Mouse (Mus musculus): ENCODE data around the gene Adamts18. TPM values are rescaled to one million over a fixed set of nuclear protein-coding genes. Genes with fewer than 3 reads are reported as not detected.
A peak's percentile ranks its signal among the peaks of the same experiment; 100 is the strongest.

Gene Adamts18
- polyA plus RNA-seq, 1 experiment from 2014 or later: 2.1 TPM

DNA sequence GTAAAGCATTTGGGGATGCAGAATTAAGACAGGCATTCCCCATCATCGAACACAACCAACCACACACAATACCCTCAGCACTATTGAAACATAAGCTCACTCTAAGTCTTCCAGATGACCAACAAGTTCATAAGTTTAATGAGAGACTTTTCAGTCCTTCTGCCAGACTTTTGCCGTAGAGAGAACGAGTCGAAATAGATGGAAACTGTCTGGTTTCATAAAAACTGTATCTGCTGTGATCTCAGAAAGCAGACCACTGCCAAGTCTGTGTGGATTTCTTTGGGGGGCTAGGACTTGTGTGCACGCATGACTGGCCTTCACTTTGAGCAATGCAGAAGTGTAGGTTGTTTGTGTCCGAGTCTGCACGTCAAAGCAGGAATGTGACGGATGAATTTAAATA is 123.2 kb downstream of the Adamts18 start:
- Histone ChIP-seq H3K4me2 (replicated peaks) (no peak overlapping the region), H3K36me3 (no peaks in the 10 kb centered on the region), H3K9me3 (replicated peaks) (no peaks in the 10 kb centered on the region), H3K4me1 (0 out of 2 replicates have a peak, but pooled peaks cover 5% of the 10 kb centered on the region), H3K27ac (no peak overlapping the region), H3K27me3 (no peaks in the 10 kb centered on the region), H3K9ac (no peak overlapping the region), H3K4me3 (no peak overlapping the region)
- ATAC-seq (ENCODE audit: low FRiP score): no peak
- WGBS: 70% methylated on average over 8 of the region's 8 CpGs

DNA sequence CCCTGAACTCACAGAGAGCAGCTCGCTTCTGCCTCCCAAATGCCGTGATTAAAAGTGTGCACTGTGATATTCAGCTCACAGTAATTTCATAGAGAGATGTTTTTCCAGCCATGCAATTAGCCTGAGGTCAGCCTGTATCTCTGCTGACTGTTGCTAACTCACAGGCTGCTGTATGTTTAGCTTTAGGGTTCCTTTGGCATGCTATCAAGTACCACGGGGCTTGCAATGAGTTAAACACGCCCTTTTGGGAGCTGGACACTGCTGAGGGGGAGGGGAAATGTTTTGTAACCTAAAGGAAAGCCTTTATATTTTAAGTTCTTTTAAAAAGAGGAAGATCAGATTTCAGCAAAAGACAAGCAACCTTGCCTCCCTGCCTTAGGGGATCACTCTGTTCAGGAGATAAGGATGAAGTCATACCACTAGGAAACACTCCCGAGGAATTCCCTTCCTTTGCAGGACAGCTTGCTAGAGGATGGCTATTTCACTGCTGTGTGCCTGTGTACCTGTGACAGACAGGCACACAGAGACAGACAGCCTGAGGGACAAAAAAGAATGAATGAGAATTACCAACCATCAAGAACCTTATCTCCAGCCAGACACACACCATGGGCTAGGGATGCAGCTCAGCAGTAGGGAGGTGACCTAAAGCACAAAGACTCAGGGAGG is 124.5 kb downstream of the Adamts18 start:
- Histone ChIP-seq H3K9me3 (replicated peaks) (no peaks in the 10 kb centered on the region), H3K27ac (no peak overlapping the region), H3K4me3 (no peak overlapping the region), H3K4me2 (replicated peaks) (no peak overlapping the region), H3K27me3 (no peaks in the 10 kb centered on the region), H3K36me3 (no peaks in the 10 kb centered on the region), H3K9ac (no peak overlapping the region), H3K4me1 (0 out of 2 replicates have a peak, but pooled peaks cover 5% of the 10 kb centered on the region)
- 63% methylated on average over 5 of the region's 5 CpGs for WGBS
- ATAC-seq (ENCODE audit: low FRiP score): no peak

DNA sequence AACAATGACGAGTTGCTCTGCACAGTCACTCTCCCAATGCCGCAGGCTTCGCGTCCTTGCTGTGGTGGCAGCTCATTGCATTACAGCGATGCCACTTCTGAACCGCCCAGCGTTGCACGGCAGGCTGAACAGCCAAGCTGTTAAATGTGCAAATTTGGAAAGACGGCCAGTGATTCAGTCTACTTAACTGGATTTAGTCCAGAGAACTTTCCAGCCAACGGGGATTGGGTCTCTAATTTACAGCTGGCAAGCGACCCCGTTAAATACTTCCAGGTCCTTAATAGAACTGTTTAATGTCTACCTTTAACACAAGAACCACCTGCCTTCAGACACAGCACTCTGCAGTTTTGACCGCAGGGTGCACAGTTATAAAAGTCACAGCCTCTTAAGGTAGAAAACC is 127.1 kb downstream of the Adamts18 start:
- Histone ChIP-seq H3K9me3 (replicated peaks) (no peaks in the 10 kb centered on the region), H3K4me3 (no peak overlapping the region), H3K4me1 (0 out of 2 replicates have a peak, but pooled peaks cover 5% of the 10 kb centered on the region), H3K36me3 (no peaks in the 10 kb centered on the region), H3K27ac (no peak overlapping the region), H3K9ac (no peak overlapping the region), H3K27me3 (no peaks in the 10 kb centered on the region), H3K4me2 (replicated peaks) (no peak overlapping the region)
- no peak for ATAC-seq (ENCODE audit: low FRiP score)
- WGBS: 87% methylated on average over 13 of the region's 13 CpGs

DNA sequence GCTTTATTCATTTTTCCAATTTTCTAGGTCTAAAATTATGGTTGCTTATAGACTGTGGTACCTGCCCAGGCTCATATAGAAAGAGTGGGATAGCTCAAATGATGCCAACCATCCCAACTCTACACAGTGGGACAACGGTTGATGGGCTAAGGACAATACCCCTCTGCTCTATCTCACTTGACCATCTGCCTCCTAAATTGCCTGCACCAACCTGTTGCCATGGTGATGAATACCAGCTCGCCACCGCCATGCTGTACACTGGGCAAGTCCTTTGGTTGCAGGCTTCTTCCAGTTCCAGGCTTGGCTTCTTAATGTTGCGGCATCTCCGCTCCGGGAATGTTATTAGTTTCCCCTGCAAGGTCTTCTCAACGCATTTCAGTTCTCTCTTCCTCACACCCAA is 143.6 kb downstream of the Adamts18 start:
- Histone ChIP-seq H3K4me3 (no peak overlapping the region), H3K27ac (no peak overlapping the region), H3K4me1 (peaks cover 4% of the 10 kb centered on the region; the same call in 1 of the 2 replicates), H3K27me3 (no peaks in the 10 kb centered on the region), H3K9ac (no peak overlapping the region), H3K36me3 (no peaks in the 10 kb centered on the region), H3K9me3 (replicated peaks) (no peaks in the 10 kb centered on the region), H3K4me2 (replicated peaks) (no peak overlapping the region)
- 46% methylated on average over 7 of the region's 7 CpGs for WGBS
- peak; percentile 69; the same call in 1 of the 2 replicates for ATAC-seq (ENCODE audit: low FRiP score)

DNA sequence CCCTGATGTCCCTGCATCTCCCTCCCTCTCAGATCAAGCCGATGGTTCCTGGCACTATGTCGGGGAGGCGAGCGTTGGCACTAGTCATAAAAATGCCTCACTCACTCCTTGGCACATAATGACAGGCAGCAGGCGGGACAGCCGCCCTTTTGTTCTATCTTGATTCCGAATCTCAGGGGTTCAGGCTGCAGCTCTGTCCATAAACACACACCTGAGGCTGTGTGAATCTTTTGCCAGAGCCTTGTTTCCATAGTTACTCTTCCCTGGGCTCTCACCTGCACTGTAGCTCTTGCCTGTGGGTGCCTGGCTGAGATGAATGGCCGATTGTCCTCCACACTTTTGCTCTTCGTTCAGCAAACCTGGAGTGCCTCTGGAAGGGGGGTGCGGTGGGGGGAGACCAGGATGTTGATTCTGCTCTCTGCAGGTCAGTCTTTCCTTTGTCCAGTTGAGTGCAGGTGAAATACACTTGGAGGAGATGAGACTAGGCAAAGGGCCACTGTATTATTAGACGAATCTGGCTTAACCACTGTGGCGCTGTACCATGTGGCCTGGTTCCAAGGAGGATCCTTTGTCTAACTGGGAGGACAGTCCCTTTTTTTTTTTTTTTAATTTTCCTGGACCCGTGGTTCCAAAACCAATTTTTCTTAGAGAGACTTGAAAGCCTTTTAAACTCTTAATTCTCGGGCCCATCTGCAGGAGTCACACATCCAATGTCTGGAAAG is 156.8 kb downstream of the Adamts18 start:
- no peaks in the 10 kb centered on the region for H3K9me3 ChIP-seq (replicated peaks)
- no peaks in the 10 kb centered on the region for H3K27me3 ChIP-seq
- H3K9ac ChIP-seq: no peak overlapping the region
- no peak overlapping the region for H3K4me2 ChIP-seq (replicated peaks)
- H3K36me3 ChIP-seq: no peaks in the 10 kb centered on the region
- H3K4me1 ChIP-seq: 0 out of 2 replicates have a peak, but pooled peaks cover 2% of the 10 kb centered on the region
- ATAC-seq (ENCODE audit: low FRiP score): no peak
- H3K27ac ChIP-seq: no peak overlapping the region
- WGBS: 78% methylated on average over 14 of the region's 14 CpGs
- H3K4me3 ChIP-seq: no peak overlapping the region

DNA sequence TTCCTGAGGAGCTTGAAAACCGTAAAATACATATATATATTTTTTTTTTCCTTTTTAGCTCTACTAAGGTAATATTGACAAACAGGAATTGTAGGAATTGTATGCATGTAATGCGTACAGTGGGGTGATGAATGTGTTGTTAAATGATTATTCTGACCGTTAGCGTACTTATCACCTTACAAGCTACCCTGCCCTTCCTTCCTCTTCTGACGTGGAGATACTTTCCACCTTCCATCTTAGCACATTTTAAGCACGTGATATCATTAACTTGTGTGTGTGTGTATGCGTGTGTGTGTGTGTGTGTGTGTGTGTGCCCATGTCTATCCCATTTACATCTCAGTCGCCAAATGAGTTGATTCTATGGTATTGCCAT is 160.0 kb downstream of the Adamts18 start:
- Histone ChIP-seq H3K9ac (no peak overlapping the region), H3K4me3 (no peak overlapping the region), H3K36me3 (no peaks in the 10 kb centered on the region), H3K9me3 (replicated peaks) (no peaks in the 10 kb centered on the region), H3K27me3 (no peaks in the 10 kb centered on the region), H3K4me1 (0 out of 2 replicates have a peak, but pooled peaks cover 2% of the 10 kb centered on the region), H3K4me2 (replicated peaks) (no peak overlapping the region), H3K27ac (no peak overlapping the region)
- WGBS: 92% methylated on average over 8 of the region's 8 CpGs
- no peak for ATAC-seq (ENCODE audit: low FRiP score)

DNA sequence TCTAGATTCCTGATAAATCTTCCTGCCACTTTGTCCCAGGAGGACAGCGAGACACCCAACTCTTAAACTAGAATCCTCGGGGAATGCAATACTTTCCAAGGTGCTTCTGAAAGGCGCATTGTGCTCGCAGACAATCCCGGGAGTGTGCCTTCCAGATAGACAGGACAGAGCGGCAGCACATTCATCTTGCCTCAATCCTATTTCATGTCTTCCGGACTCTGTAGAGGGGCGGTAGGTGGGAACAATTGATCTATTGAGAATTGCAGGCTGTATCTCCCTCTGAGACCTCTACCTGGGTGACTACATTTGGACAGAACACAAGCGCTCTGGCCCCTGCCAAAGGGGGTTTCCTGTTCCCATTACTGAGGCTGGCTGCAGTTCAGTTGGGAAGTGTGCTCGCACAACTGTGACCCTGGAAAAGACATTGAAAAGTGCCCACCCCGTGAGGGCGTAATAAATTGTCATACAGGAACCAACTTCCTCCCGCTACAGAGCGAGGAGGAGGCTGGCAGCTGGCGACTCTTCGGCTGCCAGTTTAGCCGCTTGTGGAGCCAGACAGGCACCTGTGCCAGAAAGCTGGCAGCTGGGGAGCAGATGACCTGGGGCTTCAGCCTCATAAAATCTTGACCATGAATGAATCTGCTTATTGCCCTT is 160.5 kb downstream of the Adamts18 start:
- Histone ChIP-seq H3K4me1 (0 out of 2 replicates have a peak, but pooled peaks cover 2% of the 10 kb centered on the region), H3K9me3 (replicated peaks) (no peaks in the 10 kb centered on the region), H3K27ac (no peak overlapping the region), H3K4me2 (replicated peaks) (no peak overlapping the region), H3K9ac (no peak overlapping the region), H3K36me3 (no peaks in the 10 kb centered on the region), H3K4me3 (no peak overlapping the region), H3K27me3 (no peaks in the 10 kb centered on the region)
- WGBS: 85% methylated on average over 17 of the region's 17 CpGs
- no peak for ATAC-seq (ENCODE audit: low FRiP score)

DNA sequence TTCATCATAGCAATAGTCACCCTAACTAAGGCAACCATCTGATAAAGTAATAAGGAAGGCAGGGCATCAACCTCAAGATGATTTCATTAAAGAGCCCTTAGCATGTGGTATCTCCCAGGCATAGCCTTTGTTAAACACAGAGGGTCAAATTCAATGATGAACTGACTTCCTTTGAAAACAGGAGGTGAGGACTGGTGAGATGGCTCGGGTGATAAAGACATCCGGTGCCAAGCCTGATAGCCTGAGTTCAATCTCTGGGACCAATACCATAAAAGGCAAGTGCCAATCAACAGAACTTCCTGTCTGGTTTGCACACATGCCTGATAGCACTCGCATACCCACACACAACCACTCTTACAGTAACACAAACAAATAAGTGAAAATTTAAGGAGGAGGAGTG is 169.2 kb downstream of the Adamts18 start:
- Histone ChIP-seq H3K27ac (no peak overlapping the region), H3K36me3 (no peaks in the 10 kb centered on the region), H3K4me2 (replicated peaks) (no peak overlapping the region), H3K4me1 (no peaks in the 10 kb centered on the region), H3K9ac (no peak overlapping the region), H3K9me3 (replicated peaks) (no peaks in the 10 kb centered on the region), H3K27me3 (no peaks in the 10 kb centered on the region), H3K4me3 (no peak overlapping the region)
- 74% methylated on average over 3 of the region's 3 CpGs for WGBS
- no peak for ATAC-seq (ENCODE audit: low FRiP score)

DNA sequence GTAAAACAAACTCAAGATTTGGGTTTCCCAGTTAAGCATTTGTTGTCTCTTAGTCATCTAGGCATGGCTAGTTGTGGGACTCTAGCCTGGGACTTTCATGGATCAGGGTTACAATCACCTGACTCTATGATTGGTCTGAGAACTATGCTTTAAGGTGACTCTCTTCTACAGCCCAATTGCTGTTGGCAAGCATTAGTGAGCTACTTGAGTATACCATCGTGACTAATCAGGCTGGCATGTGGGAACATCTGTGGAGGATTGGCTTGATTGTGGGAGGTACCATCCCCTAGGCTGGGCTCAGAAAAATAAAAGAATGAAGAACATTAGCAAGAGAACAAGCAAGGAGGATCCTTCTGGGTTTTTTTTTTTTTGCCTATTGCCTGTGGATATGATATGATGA is 171.7 kb downstream of the Adamts18 start:
- Histone ChIP-seq H3K4me2 (replicated peaks) (no peak overlapping the region), H3K9me3 (replicated peaks) (no peaks in the 10 kb centered on the region), H3K27ac (no peak overlapping the region), H3K36me3 (no peaks in the 10 kb centered on the region), H3K4me3 (no peak overlapping the region), H3K27me3 (no peaks in the 10 kb centered on the region), H3K4me1 (no peaks in the 10 kb centered on the region), H3K9ac (no peak overlapping the region)
- ATAC-seq (ENCODE audit: low FRiP score): no peak
- WGBS: 92% methylated on average over 1 of the region's 1 CpGs

DNA sequence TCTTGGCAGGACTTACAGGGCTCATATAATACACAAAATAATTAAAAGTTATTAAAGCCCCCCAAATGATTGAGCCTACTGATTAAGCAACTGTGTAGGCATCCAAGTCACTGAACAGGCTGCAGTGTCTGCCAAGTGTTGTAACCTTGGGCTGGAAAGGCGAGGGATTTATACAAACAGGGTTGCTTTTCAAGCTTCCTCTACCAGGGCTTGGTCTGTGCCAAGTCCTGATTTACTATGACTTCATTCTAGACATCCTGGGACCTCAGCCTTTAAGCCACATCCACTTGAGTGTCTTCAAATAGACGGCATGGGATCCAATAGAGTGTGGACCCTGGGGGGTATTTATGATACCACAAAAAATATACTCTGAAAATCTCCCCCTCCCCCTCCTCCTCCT is 173.3 kb downstream of the Adamts18 start:
- Histone ChIP-seq H3K27me3 (no peaks in the 10 kb centered on the region), H3K4me2 (replicated peaks) (no peak overlapping the region), H3K27ac (no peak overlapping the region), H3K4me1 (no peaks in the 10 kb centered on the region), H3K36me3 (no peaks in the 10 kb centered on the region), H3K9ac (no peak overlapping the region), H3K4me3 (no peak overlapping the region), H3K9me3 (replicated peaks) (no peaks in the 10 kb centered on the region)
- no peak for ATAC-seq (ENCODE audit: low FRiP score)
- 82% methylated on average over 2 of the region's 2 CpGs for WGBS

DNA sequence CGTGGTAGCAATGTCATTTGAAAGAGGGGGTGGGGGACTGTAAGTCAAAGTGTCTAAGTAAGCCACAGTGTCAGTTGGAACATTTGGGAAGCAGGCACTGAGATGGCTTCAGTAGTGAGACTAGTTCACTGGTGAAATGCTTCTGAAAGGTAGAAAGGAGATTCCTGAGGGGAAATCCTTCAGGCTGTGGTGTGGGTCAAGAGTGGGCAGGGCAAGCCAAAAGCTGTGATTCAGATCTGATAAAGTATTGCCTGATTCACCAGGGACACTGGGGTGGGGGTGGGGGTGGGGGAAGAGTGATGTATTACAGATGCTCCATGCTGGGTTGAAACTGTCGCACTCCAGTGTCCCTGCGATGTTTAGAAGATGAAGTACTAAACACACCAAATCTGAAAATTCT is 173.9 kb downstream of the Adamts18 start:
- no peak for ATAC-seq (ENCODE audit: low FRiP score)
- Histone ChIP-seq H3K9me3 (replicated peaks) (no peaks in the 10 kb centered on the region), H3K9ac (no peak overlapping the region), H3K27ac (no peak overlapping the region), H3K36me3 (no peaks in the 10 kb centered on the region), H3K4me3 (no peak overlapping the region), H3K4me2 (replicated peaks) (no peak overlapping the region), H3K27me3 (no peaks in the 10 kb centered on the region), H3K4me1 (no peaks in the 10 kb centered on the region)
- 74% methylated on average over 3 of the region's 3 CpGs for WGBS

DNA sequence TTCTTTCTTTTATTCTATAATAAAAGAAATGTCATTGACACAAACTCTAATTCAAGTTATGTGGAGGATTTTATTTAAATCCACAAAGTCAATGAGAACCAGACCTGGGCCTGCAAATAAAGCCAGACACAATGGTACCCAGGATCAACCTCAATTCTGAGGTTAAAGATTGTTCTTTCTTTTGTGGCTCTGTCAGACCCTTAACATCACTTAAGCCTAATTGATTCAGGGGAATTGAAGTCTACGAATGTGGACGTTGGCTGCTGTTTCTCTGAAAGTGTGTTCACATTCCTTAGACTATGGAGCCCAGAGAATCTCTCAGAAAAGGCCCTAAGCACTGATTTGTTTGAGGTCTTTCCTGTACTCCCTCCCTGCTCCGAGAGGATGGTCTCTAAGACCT is 175.2 kb downstream of the Adamts18 start:
- Histone ChIP-seq H3K36me3 (no peaks in the 10 kb centered on the region), H3K9ac (no peak overlapping the region), H3K27me3 (no peaks in the 10 kb centered on the region), H3K27ac (no peak overlapping the region), H3K4me2 (replicated peaks) (no peak overlapping the region), H3K4me3 (no peak overlapping the region), H3K9me3 (replicated peaks) (no peaks in the 10 kb centered on the region), H3K4me1 (no peaks in the 10 kb centered on the region)
- 45% methylated on average over 3 of the region's 3 CpGs for WGBS
- no peak for ATAC-seq (ENCODE audit: low FRiP score)
